Mouse (Mus musculus) liver, postnatal 0 days (tissue): ENCODE data around the gene Dennd5a.

Source experiments
- CTCF ChIP-seq: sonication (generic); IDR thresholded peaks from 2 replicates; pipeline ENCODE4 v1.5.1; 2016; ENCODE audit warnings: antibody characterized with exemption, low read depth
- EP300 ChIP-seq: IDR thresholded peaks from 2 replicates; pipeline ENCODE4 v1.6.1; 2016; ENCODE audit warnings: antibody characterized with exemption, low read depth, mild to moderate bottlenecking

DNA sequence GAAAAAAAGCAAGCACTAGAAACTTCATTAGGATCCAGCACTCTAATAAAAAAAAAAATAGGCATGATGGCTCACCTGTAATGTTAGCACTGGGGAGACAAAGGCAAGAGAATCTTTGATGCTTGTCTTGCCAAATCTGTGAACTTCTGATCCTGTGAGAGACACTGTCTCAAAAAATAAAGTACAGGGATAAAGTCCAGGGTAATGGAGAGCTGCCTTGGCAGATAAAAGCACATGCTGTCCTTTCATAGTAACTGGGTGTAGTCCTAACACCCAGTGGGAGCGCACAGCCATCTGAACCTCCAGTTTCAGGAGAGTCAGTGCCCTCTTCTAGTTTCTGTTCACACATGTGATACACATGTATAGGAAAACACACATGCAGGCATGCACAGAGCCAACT, 31.0 kb upstream of the Dennd5a start:
- TF ChIP-seq CTCF (no peak), EP300 (no peak)
